Mouse (Mus musculus): Measurements from ENCODE around the gene Arl5b.

Gene Arl5b

GRCm38 (mm10) chr2:15112741-15113140 lies 63.5 kb downstream of the Arl5b start:
- CTCF ChIA-PET: no interaction called here

DNA sequence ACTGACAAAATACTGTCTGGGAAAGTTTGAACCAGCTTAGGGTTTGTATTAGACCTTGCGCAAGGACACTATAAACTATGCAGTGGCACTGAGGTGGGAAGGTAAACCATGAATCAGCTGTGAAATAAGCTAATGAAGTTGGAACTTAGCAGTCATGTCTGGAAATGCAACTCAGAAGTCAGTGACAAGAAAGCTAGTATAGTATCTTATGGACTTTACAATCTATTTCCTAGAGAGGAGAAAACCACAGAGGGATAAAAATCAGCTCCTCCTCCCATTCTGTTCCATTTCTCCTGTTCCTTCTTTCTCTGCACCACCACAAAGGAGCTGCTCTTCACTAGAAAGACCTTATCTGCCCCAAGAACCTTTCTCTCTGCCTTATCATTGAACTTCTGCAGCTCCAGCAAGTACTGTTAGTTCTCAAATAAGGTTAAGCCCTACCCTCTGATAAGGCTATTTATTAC lies 72.1 kb downstream of the Arl5b start:
- CTCF ChIA-PET: no interaction called here

All from spleen, embryonic (tissue).